Mouse (Mus musculus): ENCODE measurements around the gene Rab11fip4. TPM values are rescaled to one million over a fixed set of nuclear protein-coding genes. Genes with fewer than 3 reads are reported as not detected.
A peak's percentile ranks its signal among the peaks of the same experiment; 100 is the strongest.

The Rab11fip4 gene
- polyA plus RNA-seq, 1 experiment: 40.8 TPM

- TF ChIP-seq CTCF (conservative IDR thresholded peaks at IDR 0.05; ENCODE audit: insufficient read depth, insufficient read length, low read depth, low read length) (no peak), POLR2A (IDR thresholded peaks at IDR 0.05; ENCODE audit: low read depth, low read length) (no peak)
- Histone ChIP-seq H3K4me3 (ENCODE audit: insufficient read depth, low read depth, low read length) (no peak overlapping the region), H3K27me3 (replicated peaks; ENCODE audit: control insufficient read depth, insufficient read depth, low read length) (no peaks in the 10 kb centered on the region), H3K4me1 (ENCODE audit: control insufficient read depth, insufficient read depth, low read length) (no peaks in the 10 kb centered on the region), H3K27ac (ENCODE audit: insufficient read depth, low read depth, low read length) (no peak overlapping the region), H3K36me3 (ENCODE audit: control insufficient read depth, insufficient read depth, low read length) (no peaks in the 10 kb centered on the region; the same call in 1 of the 2 replicates)
- no peak for DNase-seq
- 88% methylated on average over 3 of the region's 3 CpGs for WGBS
Measured at GRCm38 (mm10) chr11:79573836-79574235, 17.2 kb upstream of the Rab11fip4 start.

DNA sequence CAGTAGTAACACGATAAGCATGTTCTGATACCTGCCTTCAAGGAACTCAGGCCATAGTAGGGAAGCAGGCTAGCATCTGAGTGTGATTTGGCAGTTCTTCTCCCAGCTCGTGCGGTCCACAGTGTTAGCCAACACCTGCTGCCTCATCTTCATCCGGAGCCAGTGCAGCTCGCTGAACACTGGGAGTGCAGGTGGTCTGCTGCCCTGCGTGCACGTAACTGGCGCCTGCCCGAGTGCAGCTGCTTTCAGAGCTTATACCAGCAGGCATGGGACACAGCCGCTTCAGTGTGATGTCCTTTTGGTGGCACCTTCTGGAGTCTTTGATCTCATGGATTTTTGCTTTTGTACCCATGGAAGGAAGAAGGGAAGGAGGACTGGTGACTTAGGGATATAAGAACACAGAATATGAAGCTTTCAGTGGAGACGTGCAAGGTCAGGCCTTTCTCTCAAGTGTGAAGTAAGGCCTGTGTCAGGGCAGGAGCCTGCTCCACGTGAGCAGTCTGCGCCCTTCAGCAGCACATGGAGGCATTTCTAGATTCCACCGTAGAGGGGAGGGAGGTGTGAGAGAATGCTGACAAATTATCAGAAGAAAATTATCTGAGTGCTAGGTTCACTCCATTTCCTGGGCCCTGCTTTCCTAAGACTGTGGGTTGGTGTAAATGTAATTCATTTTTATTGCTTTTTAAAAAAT is 15.5 kb upstream of the Rab11fip4 start:
- no peak overlapping the region for H3K4me3 ChIP-seq (ENCODE audit: insufficient read depth, low read depth, low read length)
- 90% methylated on average over 14 of the region's 14 CpGs for WGBS
- TF ChIP-seq POLR2A (IDR thresholded peaks at IDR 0.05; ENCODE audit: low read depth, low read length): no peak
- no peak for TF ChIP-seq CTCF (conservative IDR thresholded peaks at IDR 0.05; ENCODE audit: insufficient read depth, insufficient read length, low read depth, low read length)
- DNase-seq: no peak
- H3K4me1 ChIP-seq (ENCODE audit: control insufficient read depth, insufficient read depth, low read length): no peaks in the 10 kb centered on the region
- H3K36me3 ChIP-seq (ENCODE audit: control insufficient read depth, insufficient read depth, low read length): no peaks in the 10 kb centered on the region
- H3K27me3 ChIP-seq (replicated peaks; ENCODE audit: control insufficient read depth, insufficient read depth, low read length): no peaks in the 10 kb centered on the region
- H3K27ac ChIP-seq (ENCODE audit: insufficient read depth, low read depth, low read length): no peak overlapping the region

DNA sequence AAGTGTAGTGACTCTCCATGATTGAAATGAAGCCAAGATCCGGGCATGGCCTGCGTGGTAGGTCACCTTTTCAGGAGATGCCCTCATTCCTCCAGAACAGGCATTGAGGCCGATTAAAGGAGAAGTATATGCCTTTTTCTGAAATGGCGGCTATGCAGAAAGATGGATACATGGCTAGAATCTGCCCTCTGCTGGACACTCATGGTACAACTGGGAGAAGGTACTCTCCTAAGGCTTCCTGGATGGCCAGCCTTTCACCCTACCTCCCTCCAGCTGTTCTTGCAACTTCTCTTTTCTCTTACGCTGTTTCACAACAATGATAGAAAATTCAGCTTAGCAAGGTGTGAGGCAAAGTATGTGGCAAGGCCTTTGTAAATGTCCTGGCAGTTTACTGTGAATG is 13.3 kb upstream of the Rab11fip4 start:
- Histone ChIP-seq H3K27me3 (replicated peaks; ENCODE audit: control insufficient read depth, insufficient read depth, low read length) (no peaks in the 10 kb centered on the region), H3K4me3 (ENCODE audit: insufficient read depth, low read depth, low read length) (no peak overlapping the region), H3K27ac (ENCODE audit: insufficient read depth, low read depth, low read length) (no peak overlapping the region), H3K4me1 (ENCODE audit: control insufficient read depth, insufficient read depth, low read length) (no peaks in the 10 kb centered on the region), H3K36me3 (ENCODE audit: control insufficient read depth, insufficient read depth, low read length) (no peaks in the 10 kb centered on the region)
- TF ChIP-seq CTCF (conservative IDR thresholded peaks at IDR 0.05; ENCODE audit: insufficient read depth, insufficient read length, low read depth, low read length) (peak; percentile 66), POLR2A (IDR thresholded peaks at IDR 0.05; ENCODE audit: low read depth, low read length) (no peak)
- peak; percentile 78 for DNase-seq
- WGBS: 34% methylated on average over 5 of the region's 5 CpGs

GRCm38 (mm10) chr11:79580660-79581059 is 10.4 kb upstream of the Rab11fip4 start:
- H3K27ac ChIP-seq (ENCODE audit: insufficient read depth, low read depth, low read length): no peak overlapping the region
- no peaks in the 10 kb centered on the region for H3K4me1 ChIP-seq (ENCODE audit: control insufficient read depth, insufficient read depth, low read length)
- WGBS: 42% methylated on average over 4 of the region's 4 CpGs
- no peak overlapping the region for H3K4me3 ChIP-seq (ENCODE audit: insufficient read depth, low read depth, low read length)
- H3K27me3 ChIP-seq (replicated peaks; ENCODE audit: control insufficient read depth, insufficient read depth, low read length): no peaks in the 10 kb centered on the region
- TF ChIP-seq CTCF (conservative IDR thresholded peaks at IDR 0.05; ENCODE audit: insufficient read depth, insufficient read length, low read depth, low read length) (peak; percentile 32; the same call in 1 of the 2 replicates), POLR2A (IDR thresholded peaks at IDR 0.05; ENCODE audit: low read depth, low read length) (no peak)
- no peak for DNase-seq
- H3K36me3 ChIP-seq (ENCODE audit: control insufficient read depth, insufficient read depth, low read length): no peaks in the 10 kb centered on the region

DNA sequence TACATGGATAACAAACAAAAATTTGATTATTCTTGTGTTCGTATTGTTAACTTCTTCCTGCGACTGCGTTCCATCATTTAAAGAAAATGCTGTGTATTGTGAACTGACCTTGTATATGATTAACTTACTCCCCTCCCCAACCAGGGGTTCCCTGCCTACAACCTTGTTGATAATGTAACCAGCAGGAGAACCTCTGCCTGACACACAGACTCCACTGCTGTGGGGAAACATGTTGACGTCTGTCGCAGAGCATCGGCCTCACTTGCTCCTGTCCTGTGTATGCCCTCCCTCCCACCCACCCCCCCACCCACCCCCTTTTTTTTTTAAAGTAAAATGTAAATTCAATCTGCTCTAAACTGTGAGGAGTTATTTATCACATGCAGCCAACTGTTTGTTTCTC is 9.8 kb upstream of the Rab11fip4 start:
- DNase-seq: no peak
- Histone ChIP-seq H3K4me3 (ENCODE audit: insufficient read depth, low read depth, low read length) (no peak overlapping the region), H3K27ac (ENCODE audit: insufficient read depth, low read depth, low read length) (no peak overlapping the region), H3K4me1 (ENCODE audit: control insufficient read depth, insufficient read depth, low read length) (no peaks in the 10 kb centered on the region), H3K27me3 (replicated peaks; ENCODE audit: control insufficient read depth, insufficient read depth, low read length) (no peaks in the 10 kb centered on the region), H3K36me3 (ENCODE audit: control insufficient read depth, insufficient read depth, low read length) (no peaks in the 10 kb centered on the region)
- WGBS: 58% methylated on average over 6 of the region's 6 CpGs
- no peak for TF ChIP-seq POLR2A (IDR thresholded peaks at IDR 0.05; ENCODE audit: low read depth, low read length)
- no peak for TF ChIP-seq CTCF (conservative IDR thresholded peaks at IDR 0.05; ENCODE audit: insufficient read depth, insufficient read length, low read depth, low read length)

GRCm38 (mm10) chr11:79584191-79584590 is 6.8 kb upstream of the Rab11fip4 start:
- Histone ChIP-seq H3K36me3 (ENCODE audit: control insufficient read depth, insufficient read depth, low read length) (no peaks in the 10 kb centered on the region), H3K27me3 (replicated peaks; ENCODE audit: control insufficient read depth, insufficient read depth, low read length) (no peaks in the 10 kb centered on the region), H3K27ac (ENCODE audit: insufficient read depth, low read depth, low read length) (no peak overlapping the region), H3K4me1 (ENCODE audit: control insufficient read depth, insufficient read depth, low read length) (no peaks in the 10 kb centered on the region), H3K4me3 (ENCODE audit: insufficient read depth, low read depth, low read length) (no peak overlapping the region)
- 10% methylated on average over 5 of the region's 5 CpGs for WGBS
- peak; percentile 65 for DNase-seq
- no peak for TF ChIP-seq POLR2A (IDR thresholded peaks at IDR 0.05; ENCODE audit: low read depth, low read length)
- TF ChIP-seq CTCF (conservative IDR thresholded peaks at IDR 0.05; ENCODE audit: insufficient read depth, insufficient read length, low read depth, low read length): peak; percentile 85

DNA sequence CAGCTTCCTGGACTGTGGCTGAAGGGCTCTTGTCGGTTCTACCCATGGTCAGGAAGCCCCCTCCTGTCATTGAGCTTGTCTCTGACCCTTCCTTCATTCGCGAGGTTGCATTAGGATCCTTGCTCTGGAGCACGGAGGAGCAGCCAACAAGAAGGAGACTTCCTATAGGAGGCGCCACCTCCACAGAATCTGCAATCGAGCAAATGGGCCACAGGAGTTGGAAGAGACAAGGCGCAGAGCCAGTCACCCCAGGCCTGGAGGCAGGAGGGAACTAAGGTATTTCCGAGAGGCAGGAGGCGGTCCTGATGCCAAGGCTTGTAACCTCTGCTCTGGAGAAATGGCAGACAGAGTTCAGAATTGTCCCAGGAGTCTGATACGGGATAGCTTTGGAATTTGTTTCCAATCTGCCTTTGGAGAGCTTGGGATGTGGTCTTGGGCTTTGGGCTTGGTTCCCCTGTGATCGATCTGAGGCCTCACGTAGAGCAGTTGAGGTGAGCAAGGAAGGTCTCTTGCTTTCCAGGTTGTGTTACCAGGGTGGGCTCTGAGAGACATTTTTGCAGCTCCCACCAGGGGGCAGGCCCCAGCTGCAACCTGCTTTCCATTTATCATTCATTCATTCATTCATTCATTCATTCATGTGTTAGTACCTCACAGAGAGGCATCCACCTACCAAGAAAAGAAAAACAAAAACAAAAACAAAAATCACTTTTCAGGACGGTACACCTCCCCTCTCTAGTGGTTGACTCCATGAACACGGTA is 1.5 kb upstream of the Rab11fip4 start:
- Histone ChIP-seq H3K4me3 (ENCODE audit: insufficient read depth, low read depth, low read length) (no peak overlapping the region), H3K27me3 (replicated peaks; ENCODE audit: control insufficient read depth, insufficient read depth, low read length) (no peaks in the 10 kb centered on the region), H3K27ac (ENCODE audit: insufficient read depth, low read depth, low read length) (no peak overlapping the region), H3K4me1 (ENCODE audit: control insufficient read depth, insufficient read depth, low read length) (no peaks in the 10 kb centered on the region), H3K36me3 (ENCODE audit: control insufficient read depth, insufficient read depth, low read length) (no peaks in the 10 kb centered on the region)
- TF ChIP-seq CTCF (conservative IDR thresholded peaks at IDR 0.05; ENCODE audit: insufficient read depth, insufficient read length, low read depth, low read length) (0 out of 2 replicates have a peak, but pooled peaks have one; percentile 19), POLR2A (IDR thresholded peaks at IDR 0.05; ENCODE audit: low read depth, low read length) (no peak)
- WGBS: 62% methylated on average over 14 of the region's 14 CpGs
- DNase-seq: no peak
